Comparison of ENCODE assay signal across 8 mouse cellular contexts in genomic region chr16:16302369-16303137, GRCm38 (mm10). TPM values are rescaled to one million over a fixed set of nuclear protein-coding genes. Genes with fewer than 3 reads are reported as not detected.
DNase-seq lines count a peak whose midpoint lies in the region; ATAC-seq lines count a peak whose summit lies in the region.

Gene Yars2 (plus strand): TSS chr16:16302965.

- no peaks in the 10 kb centered on the region for H3K9me3 ChIP-seq in hindbrain, embryonic 13.5 days

- DNase-seq in NIH3T3 (ENCODE audit: low read depth), result peak; percentile 96
- peak; percentile 93 to 96 for DNase-seq in cerebellum, postnatal 10 days
- peak; percentile 89 to 90 for DNase-seq in frontal cortex, postnatal 14 days (ENCODE audit: low spot score in 2 of 2)
- peak; percentile 85 to 89 for DNase-seq in layer of hippocampus, postnatal 25 days (ENCODE audit: extremely low spot score in 1 of 2, low spot score in 1 of 2)
- peak; percentile 92 for DNase-seq in lung, postnatal 25 days (ENCODE audit: low spot score)
- peak; percentile 91 for DNase-seq in retina, embryonic 14.5 days (ENCODE audit: low spot score)
- DNase-seq in thymus, postnatal 4 days, result peak; percentile 90

- peak within 1 kb of the TSS; percentile 92 for H3K27ac ChIP-seq in hindbrain, embryonic 13.5 days

- H3K36me3 ChIP-seq in hindbrain, embryonic 13.5 days, result peaks cover 6% of the 10 kb centered on the region

- H3K27me3 ChIP-seq in hindbrain, embryonic 13.5 days, result no peaks in the 10 kb centered on the region

- ATAC-seq in hindbrain, embryonic 13.5 days (ENCODE audit: low FRiP score), result peak; percentile 99

- H3K9ac ChIP-seq in hindbrain, embryonic 13.5 days, result peak within 1 kb of the TSS; percentile 85

- H3K4me2 ChIP-seq in hindbrain, embryonic 13.5 days, result peak within 1 kb of the TSS; percentile 84

- 0% methylated on average over 50 of the region's 50 CpGs for WGBS in hindbrain, embryonic 13.5 days

- H3K4me1 ChIP-seq in hindbrain, embryonic 13.5 days (replicated peaks), result peaks cover 15% of the 10 kb centered on the region

- H3K4me3 ChIP-seq in hindbrain, embryonic 13.5 days, result peak within 1 kb of the TSS; percentile 96

RNA-seq across cellular contexts. Expression of gene Yars2, which starts in this region (rescaled TPM):
- polyA plus RNA-seq in hindbrain, embryonic 13.5 days (2015; fragmentation: Nextera tagmentation; extraction: Ambion mirVana), result 27.5 and 27.6 TPM in 2 replicates
- total RNA-seq in layer of hippocampus, postnatal 25 days (2021), result 10 to 100 TPM; 22.6 to 22.7 TPM

Comparison
In these comparisons a context has a peak if more than half of its experiments do, and no peak if none do; other contexts are left out.
1. Peak in every context shown above with its lines: DNase-seq, ATAC-seq, H3K4me3 ChIP-seq and H3K27ac ChIP-seq.